Mouse (Mus musculus) forebrain, embryonic 14.5 days (tissue): ENCODE measurements around the gene Msh2. TPM values are rescaled to one million over a fixed set of nuclear protein-coding genes. Genes with fewer than 3 reads are reported as not detected.

Experiments used
- ATAC-seq: fragments of 200-750 bp; cut with Nextera tagmentation; 2 replicates; pipeline ENCODE4 v1.8.0; 2017; ENCODE audit warnings: mild to moderate bottlenecking, moderate library complexity
- DNase-seq: peaks from one replicate; pipeline ENCODE4 v3.0.0-alpha.2; 2015; ENCODE audit warnings: low spot score
- H3K27ac ChIP-seq: fragments of 300-500 bp; sonication (generic); 2 replicates; pipeline ENCODE4 v1.5.1; 2014; ENCODE audit warnings: low read depth, mild to moderate bottlenecking, control low read depth, low read length, moderate library complexity
- H3K27me3 ChIP-seq: fragments of 300-500 bp; sonication (generic); replicated peaks from 2 replicates; pipeline ENCODE4 v1.6.1; 2014; ENCODE audit warnings: low read length, control low read depth, mixed read lengths; ENCODE audit not compliant: control insufficient read depth, insufficient read depth
- H3K36me3 ChIP-seq: fragments of 300-500 bp; sonication (generic); 2 replicates; pipeline ENCODE4 v1.6.1; 2014; ENCODE audit warnings: low read length, control low read depth; ENCODE audit not compliant: control insufficient read depth, insufficient read depth
- H3K4me1 ChIP-seq: fragments of 300-500 bp; sonication (generic); 2 replicates; pipeline ENCODE4 v1.6.1; 2014; ENCODE audit warnings: antibody characterized with exemption, low read length, control low read depth; ENCODE audit not compliant: control insufficient read depth, insufficient read depth
- H3K4me2 ChIP-seq: fragments of 300-500 bp; sonication (generic); 2 replicates; pipeline ENCODE4 v1.6.1; 2014; ENCODE audit warnings: mild to moderate bottlenecking, control low read depth, low read length
- H3K4me3 ChIP-seq: fragments of 300-500 bp; sonication (generic); 2 replicates; pipeline ENCODE4 v1.5.1; 2014; ENCODE audit warnings: low read depth, low read length, control low read depth
- H3K9ac ChIP-seq: fragments of 300-500 bp; sonication (generic); 2 replicates; pipeline ENCODE4 v1.6.1; 2014; ENCODE audit warnings: mild to moderate bottlenecking, low read length, control low read depth, moderate library complexity
- H3K9me3 ChIP-seq: fragments of 300-500 bp; sonication (generic); replicated peaks from 2 replicates; pipeline ENCODE4 v1.6.1; 2016; ENCODE audit warnings: low read length, control low read depth, mixed read lengths; ENCODE audit not compliant: control insufficient read depth
- WGBS: fragments of 180-500 bp; shearing (Covaris S2); extraction: QIAGEN DNeasy Blood & Tissue Kit; methylation state at CpG from one replicate; pipeline ENCODE4 v1.1.7; 2014; 5-methylcytosine and 5-hydroxymethylcytosine counted together
- polyA plus RNA-seq: library from polyadenylated mRNA; unstranded; fragments of >200 nt; fragmentation: Nextera tagmentation; extraction: Ambion mirVana; gene quantifications from 2 replicates; pipeline ENCODE4 v1.2.1, GENCODE M21; 2014

The Msh2 gene
- polyA plus RNA-seq, 1 experiment from 2014 or later, result 54.2 TPM

DNA sequence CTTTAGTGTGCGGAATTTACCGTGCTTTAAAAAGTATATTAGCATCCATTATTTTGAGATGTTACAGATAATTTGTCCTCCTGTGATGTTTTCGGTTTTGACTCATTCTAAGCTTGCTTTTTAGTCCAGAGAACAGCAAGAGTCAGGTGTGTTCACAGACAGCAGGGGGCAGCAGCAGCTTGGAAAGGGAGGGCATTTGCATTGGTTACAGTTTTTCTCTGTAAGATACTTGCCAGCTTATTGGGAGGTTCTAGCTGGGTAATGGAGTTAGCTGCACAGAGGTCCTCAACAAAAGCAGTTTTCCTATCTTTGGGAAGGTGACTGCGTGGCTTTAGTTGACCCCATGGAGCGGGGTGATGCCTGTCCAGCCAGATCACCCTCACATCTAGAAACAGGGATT lies 19.8 kb downstream of the Msh2 start:
- WGBS, result 90% methylated on average over 5 of the region's 5 CpGs

GRCm38 (mm10) chr17:87695874-87696465 lies 23.8 kb downstream of the Msh2 start:
- Histone ChIP-seq H3K4me1 (peaks cover 2% of the 10 kb centered on the region; the same call in 1 of the 2 replicates), H3K4me2 (no peak overlapping the region), H3K27ac (0 out of 2 replicates have a peak overlapping the region, but pooled peaks have one; percentile 21), H3K9ac (no peak overlapping the region), H3K36me3 (peaks cover 58% of the 10 kb centered on the region), H3K27me3 (no peaks in the 10 kb centered on the region), H3K4me3 (no peak overlapping the region), H3K9me3 (no peaks in the 10 kb centered on the region)
- ATAC-seq (peak; percentile 60), DNase-seq (peak; percentile 72)
- 58% methylated on average over 11 of the region's 11 CpGs for WGBS

More for the DNA sequence above, 19.8 kb downstream of the Msh2 start:
- Histone ChIP-seq H3K36me3 (peaks cover 60% of the 10 kb centered on the region), H3K4me3 (no peak overlapping the region), H3K9ac (no peak overlapping the region), H3K4me2 (no peak overlapping the region), H3K4me1 (peaks cover 2% of the 10 kb centered on the region; the same call in 1 of the 2 replicates), H3K27ac (no peak overlapping the region), H3K27me3 (no peaks in the 10 kb centered on the region), H3K9me3 (no peaks in the 10 kb centered on the region)
- peak; percentile 73 for ATAC-seq
- DNase-seq, result peak; percentile 89

DNA sequence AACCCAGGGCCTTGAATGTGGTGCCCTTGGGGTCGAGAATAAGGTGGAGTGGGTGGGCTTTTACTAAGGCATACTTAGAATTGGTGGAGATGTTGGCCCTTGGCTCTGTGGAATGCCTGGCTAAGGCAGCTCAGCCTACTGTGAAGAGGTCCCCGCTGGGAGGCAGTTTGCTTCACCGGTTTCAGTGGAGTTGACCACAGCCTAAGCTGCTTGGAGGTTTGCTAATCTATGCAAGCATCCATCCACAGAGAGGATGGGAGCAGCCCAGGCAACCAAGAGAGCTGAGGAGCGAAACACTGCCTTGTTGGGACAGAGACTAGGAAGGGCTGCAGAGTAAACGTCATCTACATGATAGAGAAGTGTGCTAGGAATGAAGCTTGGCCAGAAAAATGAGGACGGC lies 24.7 kb downstream of the Msh2 start:
- Histone ChIP-seq H3K36me3 (peaks cover 56% of the 10 kb centered on the region), H3K4me2 (no peak overlapping the region), H3K9ac (no peak overlapping the region), H3K9me3 (no peaks in the 10 kb centered on the region), H3K27me3 (no peaks in the 10 kb centered on the region), H3K4me3 (no peak overlapping the region), H3K4me1 (peaks cover 2% of the 10 kb centered on the region; the same call in 1 of the 2 replicates), H3K27ac (no peak overlapping the region)
- no peak for DNase-seq
- ATAC-seq, result no peak
- WGBS, result 89% methylated on average over 6 of the region's 6 CpGs

DNA sequence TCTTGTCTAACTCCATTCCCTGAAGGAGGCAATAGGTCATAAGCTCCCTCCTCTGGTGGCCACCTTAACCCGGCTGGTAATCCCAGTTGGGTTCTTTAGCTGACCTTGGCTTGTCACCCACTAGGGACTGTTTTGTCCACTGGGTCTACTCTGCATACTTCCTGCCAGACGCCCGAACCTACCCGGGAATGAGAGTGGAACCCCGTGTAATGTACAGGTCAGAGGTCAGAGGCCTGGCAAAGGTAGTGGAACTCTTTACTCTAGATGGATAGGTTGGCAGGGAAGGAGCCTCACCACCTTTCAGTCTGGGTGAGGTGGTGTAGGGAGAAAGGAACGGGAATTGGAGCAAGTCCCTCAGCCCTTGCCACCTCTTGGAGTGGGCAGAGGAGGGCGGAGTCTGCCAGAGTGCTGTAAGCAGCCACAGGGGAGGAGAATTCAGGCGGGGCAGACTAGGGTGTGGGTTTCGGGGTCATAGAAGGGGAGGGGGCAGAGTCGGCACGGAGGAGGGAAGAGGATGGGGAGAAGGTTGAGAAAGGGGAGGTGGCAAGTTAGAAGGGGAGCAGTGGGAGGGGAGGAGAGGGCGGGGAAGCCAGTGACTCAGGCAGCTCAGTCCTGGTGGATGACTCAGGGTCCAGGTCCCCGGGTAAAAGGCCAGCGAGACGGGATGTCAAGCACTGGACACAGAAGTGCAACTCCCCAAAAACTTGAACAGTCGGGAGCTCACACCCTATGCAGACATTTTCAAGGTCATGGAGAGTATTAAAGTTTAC lies 27.1 kb downstream of the Msh2 start:
- Histone ChIP-seq H3K9me3 (no peaks in the 10 kb centered on the region), H3K4me2 (no peak overlapping the region), H3K4me1 (peaks cover 2% of the 10 kb centered on the region; the same call in 1 of the 2 replicates), H3K27me3 (no peaks in the 10 kb centered on the region), H3K36me3 (peaks cover 47% of the 10 kb centered on the region), H3K27ac (no peak overlapping the region), H3K4me3 (no peak overlapping the region), H3K9ac (no peak overlapping the region)
- no peak for ATAC-seq
- no peak for DNase-seq
- 85% methylated on average over 16 of the region's 16 CpGs for WGBS

GRCm38 (mm10) chr17:87700101-87700500 lies 28.0 kb downstream of the Msh2 start:
- Histone ChIP-seq H3K9me3 (no peaks in the 10 kb centered on the region), H3K4me1 (peaks cover 2% of the 10 kb centered on the region; the same call in 1 of the 2 replicates), H3K36me3 (peaks cover 50% of the 10 kb centered on the region), H3K4me2 (no peak overlapping the region), H3K27me3 (no peaks in the 10 kb centered on the region), H3K9ac (no peak overlapping the region), H3K27ac (no peak overlapping the region), H3K4me3 (no peak overlapping the region)
- DNase-seq (no peak), ATAC-seq (no peak)
- 91% methylated on average over 8 of the region's 8 CpGs for WGBS

DNA sequence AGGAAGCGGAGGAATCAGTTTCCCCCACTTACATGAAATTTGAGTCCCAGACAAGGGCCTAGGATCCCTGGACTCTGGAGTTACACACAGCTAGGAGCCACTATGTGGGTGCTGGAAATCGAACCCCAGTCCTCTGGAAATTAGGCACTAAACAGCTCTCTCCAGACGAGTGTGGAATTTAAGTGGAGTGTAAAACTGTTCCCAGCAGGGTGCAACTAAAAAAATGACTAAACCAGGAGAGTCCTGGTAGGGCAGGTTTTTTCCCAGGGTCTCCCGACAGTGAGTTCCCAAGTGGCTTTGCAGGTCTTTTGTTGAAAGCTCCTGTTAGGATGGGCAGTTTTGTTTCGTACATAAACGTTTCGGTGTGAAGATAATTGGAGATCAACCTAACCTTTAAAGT lies 52.6 kb downstream of the Msh2 start:
- no peaks in the 10 kb centered on the region for H3K27me3 ChIP-seq
- no peak overlapping the region for H3K27ac ChIP-seq
- DNase-seq (no peak), ATAC-seq (no peak)
- no peak overlapping the region for H3K9ac ChIP-seq
- H3K4me3 ChIP-seq, result no peak overlapping the region
- no peak overlapping the region for H3K4me2 ChIP-seq
- H3K9me3 ChIP-seq, result no peaks in the 10 kb centered on the region
- WGBS, result 75% methylated on average over 7 of the region's 7 CpGs
- H3K36me3 ChIP-seq, result peaks cover 54% of the 10 kb centered on the region
- H3K4me1 ChIP-seq, result no peaks in the 10 kb centered on the region

GRCm38 (mm10) chr17:87726489-87727356 lies 54.6 kb downstream of the Msh2 start:
- Histone ChIP-seq H3K36me3 (peaks cover 41% of the 10 kb centered on the region), H3K9ac (no peak overlapping the region), H3K9me3 (no peaks in the 10 kb centered on the region), H3K4me3 (no peak overlapping the region), H3K27me3 (no peaks in the 10 kb centered on the region), H3K27ac (no peak overlapping the region), H3K4me2 (no peak overlapping the region), H3K4me1 (no peaks in the 10 kb centered on the region)
- WGBS, result 91% methylated on average over 12 of the region's 12 CpGs
- DNase-seq (no peak), ATAC-seq (no peak)

- WGBS, result 83% methylated on average over 4 of the region's 4 CpGs
- ATAC-seq, result no peak
- H3K4me2 ChIP-seq, result no peak overlapping the region
These were observed 59.8 kb downstream of the Msh2 start for GRCm38 (mm10) chr17:87731962-87732361.

More at GRCm38 (mm10) chr17:87731962-87732361, 59.8 kb downstream of the Msh2 start:
- no peak overlapping the region for H3K27ac ChIP-seq
- no peak overlapping the region for H3K9ac ChIP-seq
- H3K36me3 ChIP-seq, result no peaks in the 10 kb centered on the region
- no peaks in the 10 kb centered on the region for H3K9me3 ChIP-seq
- no peak for DNase-seq
- H3K27me3 ChIP-seq, result no peaks in the 10 kb centered on the region
- H3K4me3 ChIP-seq, result no peak overlapping the region
- H3K4me1 ChIP-seq, result no peaks in the 10 kb centered on the region
